12 mouse cellular contexts compared by ENCODE assay signal in genomic region chr10:88405812-88406211, GRCm38 (mm10). TPM values are rescaled to one million over a fixed set of nuclear protein-coding genes. Genes with fewer than 3 reads are reported as not detected.
A peak's percentile ranks its signal among the peaks of the same experiment; 100 is the strongest.
DNase-seq lines count a peak whose midpoint lies in the region; TF ChIP-seq lines count a peak whose summit lies in the region.
"Had no signal": no experiment of that assay in that cellular context is flagged by ENCODE, and none has a peak within 500 bp of the region (broad histone marks: within the 10 kb centered on the region; RNA-seq: fewer than 3 reads in every experiment).

No protein-coding gene starts in this region.

- H3K27ac ChIP-seq in layer of hippocampus, adult 2 months: no peak overlapping the region
- H3K27ac ChIP-seq: forebrain, embryonic 13.5 days; hindbrain, embryonic 13.5 days; liver, embryonic 12.5 days had no signal

- no peak overlapping the region for H3K4me3 ChIP-seq in layer of hippocampus, adult 2 months
- H3K4me3 ChIP-seq: forebrain, embryonic 13.5 days; hindbrain, embryonic 13.5 days; liver, embryonic 12.5 days; megakaryocyte, embryonic 14.5 days had no signal

- intact Hi-C loops in heart, postnatal 10 days (cut with DNase I): no loop called here

- peak; percentile 37 to 39 for DNase-seq in cerebellum, adult 18-20 months
- no peak for DNase-seq in cerebellum, adult 11 months
- peak; percentile 21 to 34 for DNase-seq in layer of hippocampus, adult 2 months (ENCODE audit: low spot score in 2 of 2)
- DNase-seq in layer of hippocampus, adult 8-10 months (ENCODE audit: low spot score in 2 of 2): no peak
- peak; percentile 81 to 86 for DNase-seq in heart, postnatal 10 days
- peak; percentile 37 for DNase-seq in skeletal muscle tissue, adult 2 months (ENCODE audit: low read depth, low spot score)
- DNase-seq in thymus, adult 18-20 months: no peak
- DNase-seq in ovary, adult 18-20 months (ENCODE audit: low spot score): no peak

- TF ChIP-seq CTCF in layer of hippocampus, adult 2 months (conservative IDR thresholded peaks at IDR 0.05): no peak

RNA-seq across cellular contexts. Expression of gene Gnptab, which starts 26.9 kb away (rescaled TPM):
- total RNA-seq in layer of hippocampus, adult 2 months (2021): 10 to 100 TPM; 72.6 to 74.4 TPM
- total RNA-seq in layer of hippocampus, adult 8-10 months (2022): 10 to 100 TPM; 68.7 to 78.3 (median 75.5) TPM
- total RNA-seq in heart, postnatal 10 days (2021): 10 to 100 TPM; 33.1 to 36.8 TPM

RNA-seq across cellular contexts. Expression of gene Dram1, which starts 26.9 kb away (rescaled TPM):
- 1 to 10 TPM in 1 of 2 experiments, under 1 TPM in 1; 0.88 to 1.5 TPM for total RNA-seq in layer of hippocampus, adult 2 months (2021)
- total RNA-seq in layer of hippocampus, adult 8-10 months (2022): 1 to 10 TPM; 1.0 to 1.7 (median 1.6) TPM
- total RNA-seq in heart, postnatal 10 days (2021): 1 to 10 TPM; 3.0 to 4.2 TPM

RNA-seq across cellular contexts. Expression of gene Sycp3, which starts 53.6 kb away (rescaled TPM):
- total RNA-seq in layer of hippocampus, adult 2 months (2021): 1 to 10 TPM in 1 of 2 experiments, under 1 TPM in 1; 0.44 to 1.4 TPM
- 1 to 10 TPM; 1.0 to 1.6 (median 1.1) TPM for total RNA-seq in layer of hippocampus, adult 8-10 months (2022)
- under 1 TPM in 1 of 2 experiments, not detected in 1; 0.60 TPM for total RNA-seq in heart, postnatal 10 days (2021)

Comparison
In these comparisons a context has a peak if more than half of its experiments do, and no peak if none do; other contexts are left out.
1. DNase-seq: peak in cerebellum, adult 18-20 months (2 of 2), layer of hippocampus, adult 2 months (2 of 2), heart, postnatal 10 days (2 of 2) and skeletal muscle tissue, adult 2 months (single experiment); none in cerebellum, adult 11 months (single experiment), layer of hippocampus, adult 8-10 months (0 of 2), thymus, adult 18-20 months (0 of 2) and ovary, adult 18-20 months (single experiment).